Mouse (Mus musculus) thymus, adult 2 months (tissue): ENCODE measurements around the gene Olfr368. TPM values are rescaled to one million over a fixed set of nuclear protein-coding genes. Genes with fewer than 3 reads are reported as not detected.

Source experiments
- DNase-seq: peaks from one replicate; pipeline ENCODE4 v3.0.0; 2021
- H3K27ac ChIP-seq: fragments of 200-500 bp; 2 replicates; pipeline ENCODE4 v1.5.1; 2012; ENCODE audit warnings: low read length, control low read depth; ENCODE audit not compliant: control insufficient read depth, insufficient read depth
- H3K27me3 ChIP-seq: fragments of 200-500 bp; 2 replicates; pipeline ENCODE4 v1.6.1; 2012; ENCODE audit warnings: mild to moderate bottlenecking, low read length, moderate library complexity, mixed read lengths; ENCODE audit not compliant: control insufficient read depth, insufficient read depth
- H3K36me3 ChIP-seq: fragments of 200-500 bp; 2 replicates; pipeline ENCODE4 v1.6.1; 2012; ENCODE audit warnings: mild to moderate bottlenecking, low read length, moderate library complexity; ENCODE audit not compliant: control insufficient read depth, insufficient read depth
- H3K4me1 ChIP-seq: fragments of 200-500 bp; replicated peaks from 2 replicates; pipeline ENCODE4 v1.6.1; 2012; ENCODE audit warnings: low read length; ENCODE audit not compliant: control insufficient read depth, insufficient read depth
- H3K4me3 ChIP-seq: fragments of 200-500 bp; 2 replicates; pipeline ENCODE4 v1.5.1; 2012; ENCODE audit warnings: mild to moderate bottlenecking, low read length, control low read depth, moderate library complexity; ENCODE audit not compliant: control insufficient read depth, insufficient read depth
- CTCF ChIP-seq: fragments of 200-500 bp; IDR thresholded peaks from 2 replicates; pipeline ENCODE4 v1.5.1; 2012; ENCODE audit warnings: mild to moderate bottlenecking, control low read depth, low read length, moderate library complexity, borderline replicate concordance; ENCODE audit not compliant: control insufficient read depth, poor library complexity, insufficient read depth; ENCODE audit errors: extremely low read depth
- POLR2A ChIP-seq: fragments of 200-500 bp; IDR thresholded peaks from 2 replicates; pipeline ENCODE4 v1.6.1; 2012; ENCODE audit warnings: mild to moderate bottlenecking, low read length, control low read depth, moderate library complexity; ENCODE audit not compliant: control insufficient read depth, poor library complexity, insufficient read depth; ENCODE audit errors: extremely low read depth
- WGBS: fragments of 180-500 bp; shearing (Covaris S2); methylation state at CpG from one replicate; pipeline ENCODE4 v1.1.7; 2018; 5-methylcytosine and 5-hydroxymethylcytosine counted together
- polyA plus RNA-seq: library from polyadenylated mRNA; depleted of rRNA; stranded (reverse); fragments of >200 nt; gene quantifications from 2 replicates; pipeline ENCODE4 v1.2.3, GENCODE M21; 2012; rRNA removed

The Olfr368 gene
- 0.18 TPM in 1 of 2 replicates, not detected in the other for polyA plus RNA-seq

- H3K4me1 ChIP-seq, result no peaks in the 10 kb centered on the region
- H3K36me3 ChIP-seq, result no peaks in the 10 kb centered on the region
- H3K27me3 ChIP-seq, result no peaks in the 10 kb centered on the region
- DNase-seq, result no peak
- 91% methylated on average over 1 of the region's 1 CpGs for WGBS
- TF ChIP-seq POLR2A (no peak), CTCF (no peak)
- H3K4me3 ChIP-seq, result no peak within 1 kb of the TSS
- H3K27ac ChIP-seq, result no peak within 1 kb of the TSS
Measured at GRCm38 (mm10) chr2:37326215-37326614, at the start of gene Olfr368. Gene Olfr368, plus strand, starts transcription at chr2:37326515.

DNA sequence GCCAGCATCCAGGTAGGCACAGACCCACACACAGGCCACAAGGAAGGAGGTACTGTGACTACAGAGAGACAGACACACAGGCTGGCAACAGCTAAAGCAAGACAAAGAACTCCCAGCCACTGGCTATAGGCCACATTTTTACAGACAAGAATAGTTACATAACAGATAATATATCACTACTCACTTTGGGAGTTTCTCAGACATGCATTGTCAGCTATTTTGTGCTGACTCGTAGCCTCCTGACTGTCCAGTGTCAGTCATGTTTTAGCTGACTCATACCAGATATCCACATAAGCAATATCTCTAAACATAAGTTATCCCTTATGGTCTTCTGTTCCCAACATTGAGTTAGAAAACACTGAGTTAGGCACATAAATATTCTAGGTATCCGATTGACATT lies 7.0 kb downstream of the Olfr368 start:
- Histone ChIP-seq H3K27me3 (no peaks in the 10 kb centered on the region), H3K36me3 (no peaks in the 10 kb centered on the region), H3K27ac (no peak overlapping the region), H3K4me3 (no peak overlapping the region), H3K4me1 (no peaks in the 10 kb centered on the region)
- 83% methylated on average over 2 of the region's 2 CpGs for WGBS
- DNase-seq, result no peak
- TF ChIP-seq POLR2A (no peak), CTCF (no peak)

DNA sequence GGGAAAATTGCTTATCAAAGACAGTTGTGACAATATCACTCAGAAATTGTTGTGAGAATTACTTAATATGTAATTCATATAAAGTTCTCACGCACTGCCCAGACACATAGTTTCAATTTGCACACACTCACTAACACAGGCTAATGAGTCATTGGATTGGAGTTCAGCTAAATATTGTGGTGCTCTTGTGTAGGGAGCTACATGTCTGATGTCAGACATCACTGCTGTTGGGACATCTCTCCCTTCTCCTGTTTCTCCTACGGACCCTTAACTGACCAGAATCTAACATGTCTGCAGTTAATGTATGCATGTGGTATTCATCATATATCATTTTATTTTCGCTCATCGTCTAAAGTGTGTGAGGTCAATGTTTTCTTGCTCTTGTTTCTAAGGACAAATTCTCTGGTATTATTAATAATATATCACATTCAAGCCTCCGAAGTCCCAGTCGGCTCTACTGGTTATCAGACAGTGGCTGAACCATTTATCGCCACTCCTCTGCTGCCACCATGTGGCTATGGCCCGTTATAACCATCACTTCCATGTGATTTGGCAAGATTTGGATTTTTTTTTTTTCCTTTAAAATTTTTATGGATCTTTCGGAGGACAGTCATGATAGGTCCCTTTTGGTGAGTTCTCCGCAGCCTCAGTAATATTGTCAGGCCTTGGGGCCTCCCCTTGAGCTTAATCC lies 12.3 kb downstream of the Olfr368 start:
- H3K27me3 ChIP-seq, result no peaks in the 10 kb centered on the region
- no peaks in the 10 kb centered on the region for H3K36me3 ChIP-seq
- WGBS, result 61% methylated on average over 10 of the region's 10 CpGs
- no peak overlapping the region for H3K4me3 ChIP-seq
- H3K4me1 ChIP-seq, result no peaks in the 10 kb centered on the region
- no peak for TF ChIP-seq CTCF
- TF ChIP-seq POLR2A, result no peak
- H3K27ac ChIP-seq, result no peak overlapping the region
- peak; percentile 25 for DNase-seq

DNA sequence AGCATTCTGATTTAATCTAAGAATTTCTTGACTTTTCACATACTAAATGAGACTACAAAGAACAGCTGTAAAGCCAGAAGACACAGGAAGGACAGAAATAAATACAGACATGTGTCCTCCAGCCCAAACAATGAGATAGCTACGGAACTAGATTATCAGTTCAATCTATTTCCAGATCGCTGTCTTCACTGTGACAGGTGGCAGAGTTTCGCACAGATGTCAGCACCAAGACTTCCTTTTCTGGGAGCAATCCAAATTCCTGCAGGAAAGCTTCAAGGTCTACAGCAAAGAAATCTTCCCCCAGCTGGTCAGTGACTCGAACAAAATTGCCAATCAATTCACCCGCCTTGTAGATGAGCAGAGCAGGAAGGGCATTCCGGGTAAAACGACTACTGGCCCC lies 25.4 kb downstream of the Olfr368 start:
- 84% methylated on average over 7 of the region's 7 CpGs for WGBS
- TF ChIP-seq POLR2A (no peak), CTCF (no peak)
- peaks cover 64% of the 10 kb centered on the region for H3K36me3 ChIP-seq
- no peak overlapping the region for H3K27ac ChIP-seq
- DNase-seq, result no peak
- no peaks in the 10 kb centered on the region for H3K4me1 ChIP-seq
- H3K4me3 ChIP-seq, result no peak overlapping the region
- H3K27me3 ChIP-seq, result no peaks in the 10 kb centered on the region

DNA sequence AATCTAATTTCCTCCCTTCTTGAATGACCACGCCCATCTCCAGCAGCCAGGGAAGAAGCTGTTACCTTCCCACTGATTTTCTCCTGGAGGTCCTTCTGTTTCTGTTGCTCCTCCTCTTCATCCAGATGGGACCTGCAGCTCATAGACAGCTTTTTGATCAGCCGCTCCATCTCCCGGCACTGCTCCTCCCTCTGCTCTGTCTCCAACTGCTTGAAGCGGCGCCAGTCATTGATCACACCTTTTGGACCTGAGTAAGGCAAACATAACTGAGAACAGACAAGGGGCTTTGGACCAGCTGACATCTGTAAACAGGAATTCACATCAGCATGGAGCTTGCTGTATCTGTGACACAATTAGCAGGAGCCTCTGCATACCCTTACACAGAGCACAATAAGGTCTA lies 29.3 kb downstream of the Olfr368 start:
- TF ChIP-seq CTCF (no peak), POLR2A (no peak)
- WGBS, result 98% methylated on average over 5 of the region's 5 CpGs
- H3K36me3 ChIP-seq, result peaks cover 55% of the 10 kb centered on the region
- H3K4me1 ChIP-seq, result peaks cover 3% of the 10 kb centered on the region; the same call in 1 of the 2 replicates
- no peak for DNase-seq
- H3K4me3 ChIP-seq, result no peak overlapping the region
- no peaks in the 10 kb centered on the region for H3K27me3 ChIP-seq
- H3K27ac ChIP-seq, result no peak overlapping the region

DNA sequence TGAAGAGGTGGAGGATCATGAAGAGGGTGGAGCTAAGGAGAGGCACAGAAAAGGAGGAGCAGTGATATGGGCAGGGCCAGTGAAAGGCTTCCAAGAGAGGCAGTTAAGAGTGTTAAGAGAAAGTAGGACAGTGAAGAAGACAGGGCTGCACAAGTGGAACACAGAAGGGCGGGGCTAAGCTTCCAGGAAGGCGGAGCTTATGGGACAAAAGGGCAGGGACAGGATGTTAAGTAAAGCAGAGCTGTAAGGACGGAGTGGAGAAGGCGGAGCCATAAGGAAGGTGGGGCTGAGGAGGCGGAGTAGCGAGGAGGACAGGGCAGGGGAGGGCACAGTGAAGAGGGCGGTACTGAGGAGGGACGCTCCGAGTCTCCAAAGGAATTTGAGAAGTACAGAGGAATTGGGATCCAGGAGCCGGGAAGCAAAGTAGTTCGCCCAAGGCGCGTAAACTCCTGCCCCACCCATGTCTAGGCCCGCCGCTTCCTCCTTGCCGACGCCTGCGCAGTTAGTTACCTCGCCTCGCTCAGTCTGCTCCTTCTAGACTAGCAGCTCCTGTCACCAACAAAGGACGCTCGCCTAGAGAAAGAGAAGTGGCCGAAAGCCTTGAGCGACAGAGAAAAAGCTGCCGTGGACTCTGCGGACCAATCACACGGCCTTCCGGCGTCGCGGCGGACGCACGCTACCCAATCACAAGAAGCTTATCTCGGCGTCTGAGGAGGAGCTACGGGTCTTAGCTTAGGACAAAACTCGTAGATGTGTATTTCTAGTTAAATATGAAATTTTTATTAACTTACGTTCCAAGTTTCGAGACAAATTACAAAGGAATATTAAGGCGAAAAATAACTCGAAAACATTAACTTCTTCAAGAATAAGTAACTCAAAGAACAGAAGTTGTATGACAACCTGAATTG lies 32.6 kb downstream of the Olfr368 start, which contains the start of gene Pdcl:
TSS of gene Pdcl (minus strand) at position 700 of the 908 bp plus-strand sequence.
- H3K27ac ChIP-seq, result peak within 1 kb of the TSS; percentile 86
- WGBS, result under 1% methylated on average over 42 of the region's 42 CpGs
- H3K4me3 ChIP-seq, result peak within 1 kb of the TSS; percentile 65
- H3K36me3 ChIP-seq, result peaks cover 25% of the 10 kb centered on the region
- DNase-seq, result peak; percentile 96
- TF ChIP-seq POLR2A (peak; percentile 28; the same call in 1 of the 2 replicates), CTCF (peak; percentile 54; the same call in 1 of the 2 replicates)
- no peaks in the 10 kb centered on the region for H3K27me3 ChIP-seq
- H3K4me1 ChIP-seq, result peaks cover 3% of the 10 kb centered on the region; the same call in 1 of the 2 replicates
